Mouse (Mus musculus) C2C12 (cell line): ENCODE data around the gene Nbr1. TPM values are rescaled to one million over a fixed set of nuclear protein-coding genes. Genes with fewer than 3 reads are reported as not detected.
"Not testable (repeated sequence)": the region's sequence is repeated elsewhere in the genome, so short reads cannot be mapped to it uniquely, and the experiment has no call there.

Source experiments
- H3K27me3 ChIP-seq: one replicate; pipeline ENCODE4 v1.6.1; 2011; ENCODE audit not compliant: control insufficient read depth, insufficient read depth, insufficient read length
- H3K36me3 ChIP-seq: one replicate; pipeline ENCODE4 v1.6.1; 2011; ENCODE audit not compliant: control insufficient read depth, insufficient read depth
- H3K4me3 ChIP-seq: one replicate; pipeline ENCODE4 v1.5.1; 2011; ENCODE audit warnings: mild to moderate bottlenecking, control low read depth; ENCODE audit not compliant: poor library complexity, insufficient read depth, severe bottlenecking
- H3K79me2 ChIP-seq: one replicate; pipeline ENCODE4 v1.6.1; 2011; ENCODE audit not compliant: control insufficient read depth, insufficient read depth
- H3K79me3 ChIP-seq: one replicate; pipeline ENCODE4 v1.6.1; 2011; ENCODE audit warnings: low read depth, control low read depth
- H3ac ChIP-seq: one replicate; pipeline ENCODE3; 2011; ENCODE audit warnings: low read depth; ENCODE audit not compliant: control insufficient read depth, insufficient read length
- CEBPB ChIP-seq: IDR thresholded peaks from one replicate; pipeline ENCODE4 v1.6.1; 2011; ENCODE audit warnings: low read depth, mild to moderate bottlenecking, control low read depth, moderate library complexity
- CTCF ChIP-seq: IDR thresholded peaks from one replicate; pipeline ENCODE4 v1.5.1; 2011; ENCODE audit not compliant: control insufficient read depth, insufficient read depth, insufficient read length
- FOSL1 ChIP-seq: IDR thresholded peaks from one replicate; pipeline ENCODE4 v1.8.0; 2011; ENCODE audit warnings: mild to moderate bottlenecking, low read length; ENCODE audit not compliant: poor library complexity, insufficient read depth, severe bottlenecking
- MAX ChIP-seq: IDR thresholded peaks from one replicate; pipeline ENCODE4 v1.6.1; 2011; ENCODE audit warnings: mild to moderate bottlenecking, control low read depth
- MYOD1 ChIP-seq: IDR thresholded peaks from one replicate; pipeline ENCODE4 v1.6.1; 2011; ENCODE audit warnings: low read depth; ENCODE audit not compliant: control insufficient read depth, insufficient read length
- MYOG ChIP-seq: IDR thresholded peaks from one replicate; pipeline ENCODE4 v1.6.1; 2011; ENCODE audit not compliant: control insufficient read depth, insufficient read length; ENCODE audit errors: extremely low read depth
- USF1 ChIP-seq: IDR thresholded peaks from one replicate; pipeline ENCODE4 v1.6.1; 2011; ENCODE audit warnings: low read depth, mild to moderate bottlenecking, control low read depth, moderate library complexity
- polyA plus RNA-seq: library from polyadenylated mRNA; unstranded; fragments of >200 nt; fragmentation: generic; extraction: Trizol; gene quantifications from one replicate; pipeline ENCODE4 v1.2.1, GENCODE M21; 2012; ENCODE audit warnings: missing spikeins

The Nbr1 gene
- polyA plus RNA-seq, 1 experiment: 15.7 TPM

- Histone ChIP-seq H3K36me3 (no peaks in the 10 kb centered on the region), H3K4me3 (peak within 1 kb of the TSS; percentile 25), H3K79me3 (no peaks in the 10 kb centered on the region), H3ac (peak within 1 kb of the TSS; percentile 63), H3K79me2 (no peaks in the 10 kb centered on the region), H3K27me3 (no peaks in the 10 kb centered on the region)
- no peak for TF ChIP-seq FOSL1
- no peak for TF ChIP-seq CEBPB
- TF ChIP-seq MYOG: no peak
- no peak for TF ChIP-seq USF1
Measured at GRCm38 (mm10) chr11:101626995-101627856, 75.3 kb downstream of the Nbr1 start, which contains the start of gene Rdm1. Gene Rdm1, plus strand, starts transcription at chr11:101627195.

- Histone ChIP-seq H3K79me2 (no peaks in the 10 kb centered on the region), H3K36me3 (no peaks in the 10 kb centered on the region), H3K4me3 (peak overlapping the region; percentile 19), H3K79me3 (no peaks in the 10 kb centered on the region), H3ac (peak overlapping the region; percentile 63), H3K27me3 (no peaks in the 10 kb centered on the region)
- TF ChIP-seq FOSL1: no peak
- no peak for TF ChIP-seq USF1
- TF ChIP-seq MYOG: no peak
- TF ChIP-seq MAX: no peak
- no peak for TF ChIP-seq CEBPB
- no peak for TF ChIP-seq MYOD1
- no peak for TF ChIP-seq CTCF
Measured at GRCm38 (mm10) chr11:101627857-101628559, 76.1 kb downstream of the Nbr1 start.

GRCm38 (mm10) chr11:101628733-101629417, 76.9 kb downstream of the Nbr1 start:
- H3K27me3 ChIP-seq, H3K79me2 ChIP-seq, H3K4me3 ChIP-seq, H3ac ChIP-seq, H3K79me3 ChIP-seq, H3K36me3 ChIP-seq: not testable (repeated sequence)

Other genes with a start within 250 kb of the Nbr1 start
- 103 TPM for gene Becn1, start 249.9 kb upstream of the Nbr1 start, polyA plus RNA-seq
- gene Psme3, start 235.9 kb upstream of the Nbr1 start, polyA plus RNA-seq: 89.9 TPM
- 1.2 TPM for gene Aoc2, start 227.1 kb upstream of the Nbr1 start, polyA plus RNA-seq
- 0.07 TPM for gene Aoc3, start 221.5 kb upstream of the Nbr1 start, polyA plus RNA-seq
- gene G6pc, start 184.6 kb upstream of the Nbr1 start, polyA plus RNA-seq: not detected
- gene Aarsd1, start 134.5 kb upstream of the Nbr1 start, polyA plus RNA-seq: 50.6 TPM
- 5.2 TPM for gene Gm27029, start 127.4 kb upstream of the Nbr1 start, polyA plus RNA-seq
- gene Rundc1, start 127.1 kb upstream of the Nbr1 start, polyA plus RNA-seq: 10.4 TPM
- gene Ptges3l, start 126.8 kb upstream of the Nbr1 start, polyA plus RNA-seq: 19.2 TPM
- gene Rpl27, start 109.9 kb upstream of the Nbr1 start, polyA plus RNA-seq: 2,812 TPM
- 23.4 TPM for gene Ifi35, start 103.7 kb upstream of the Nbr1 start, polyA plus RNA-seq
- gene Rnd2, start 87.2 kb upstream of the Nbr1 start, polyA plus RNA-seq: 19.2 TPM
- gene Vat1, start 85.9 kb upstream of the Nbr1 start, polyA plus RNA-seq: 306 TPM
- 5.2 TPM for gene Brca1, start 194 bp upstream of the Nbr1 start, polyA plus RNA-seq
- gene Tmem106a, start 30.1 kb downstream of the Nbr1 start, polyA plus RNA-seq: 1.0 TPM
- gene Gm11634, start 47.1 kb downstream of the Nbr1 start, polyA plus RNA-seq: not detected
- 9.5 TPM for gene Rdm1, start 75.0 kb downstream of the Nbr1 start, polyA plus RNA-seq
- gene Arl4d, start 113.4 kb downstream of the Nbr1 start, polyA plus RNA-seq: 2.5 TPM
- 17.1 TPM for gene Dhx8, start 180.8 kb downstream of the Nbr1 start, polyA plus RNA-seq
- 67.5 TPM for gene Etv4, start 233.2 kb downstream of the Nbr1 start, polyA plus RNA-seq